Mouse (Mus musculus) lung, postnatal 0 days (tissue): ENCODE measurements around the gene Kank1.

Source experiments
- CTCF ChIP-seq: IDR thresholded peaks from 2 replicates; pipeline ENCODE4 v1.5.1; 2016; ENCODE audit warnings: antibody characterized with exemption, mild to moderate bottlenecking
- EP300 ChIP-seq: IDR thresholded peaks from 2 replicates; pipeline ENCODE4 v1.6.1; 2016; ENCODE audit warnings: antibody characterized with exemption, mild to moderate bottlenecking, control low read depth

GRCm38 (mm10) chr19:25237492-25238040, 791 bp downstream of the Kank1 start:
- TF ChIP-seq CTCF (peak; percentile 48), EP300 (no peak)
